13 mouse cellular contexts compared by ENCODE assay signal in genomic region chr7:125865234-125865633, GRCm38 (mm10).
DNase-seq lines count a peak whose midpoint lies in the region; ATAC-seq and TF ChIP-seq lines count a peak whose summit lies in the region.
"Had no signal": no experiment of that assay in that cellular context is flagged by ENCODE, and none has a peak within 500 bp of the region (broad histone marks: within the 10 kb centered on the region; RNA-seq: fewer than 3 reads in every experiment).

No protein-coding gene starts in this region.

- peaks cover 20% of the 10 kb centered on the region for H3K4me1 ChIP-seq in intestine, embryonic 14.5 days (replicated peaks; ENCODE audit: control insufficient read depth, insufficient read depth, low read length)
- no peaks in the 10 kb centered on the region for H3K4me1 ChIP-seq in intestine, postnatal 0 days (replicated peaks; ENCODE audit: control insufficient read depth, insufficient read depth, low read length)
- peaks cover 3% of the 10 kb centered on the region; the same call in 1 of the 2 replicates for H3K4me1 ChIP-seq in midbrain, embryonic 11.5 days (ENCODE audit: control insufficient read depth, insufficient read depth, low read length)
- peaks cover 14% of the 10 kb centered on the region for H3K4me1 ChIP-seq in midbrain, embryonic 13.5 days (replicated peaks)
- H3K4me1 ChIP-seq in limb, embryonic 10.5 days: peaks cover 44% of the 10 kb centered on the region

- 27% methylated on average over 11 of the region's 11 CpGs for WGBS in intestine, embryonic 14.5 days
- 61% methylated on average over 11 of the region's 11 CpGs for WGBS in intestine, postnatal 0 days
- WGBS in midbrain, embryonic 11.5 days: 69% methylated on average over 11 of the region's 11 CpGs
- WGBS in midbrain, embryonic 13.5 days: 68% methylated on average over 11 of the region's 11 CpGs
- 15% methylated on average over 11 of the region's 11 CpGs for WGBS in limb, embryonic 10.5 days

- no peak for TF ChIP-seq CTCF in intestine, postnatal 0 days (IDR thresholded peaks at IDR 0.05; ENCODE audit: low read depth)

- no peak for DNase-seq in intestine, embryonic 14.5 days (ENCODE audit: low spot score)
- DNase-seq in midbrain, embryonic 11.5 days (ENCODE audit: low spot score, missing footprints): peak; percentile 81
- DNase-seq in limb, embryonic 10.5 days (ENCODE audit: low spot score): no peak
- no peak for DNase-seq in layer of hippocampus, postnatal 14 days (ENCODE audit: low spot score in 2 of 2)
- no peak for DNase-seq in right cerebral cortex, postnatal 36 days (ENCODE audit: low spot score in 2 of 2)
- DNase-seq: cerebellum, postnatal 14 days; right cerebral cortex, adult 18-20 months; thymus, adult 18-20 months had no signal

- no peak overlapping the region for H3K4me2 ChIP-seq in intestine, embryonic 14.5 days (ENCODE audit: low read length)
- H3K4me2 ChIP-seq in intestine, postnatal 0 days (replicated peaks; ENCODE audit: low read depth): no peak overlapping the region
- H3K4me2 ChIP-seq in midbrain, embryonic 11.5 days: no peak overlapping the region
- H3K4me2 ChIP-seq in midbrain, embryonic 13.5 days (replicated peaks): no peak overlapping the region
- H3K4me2 ChIP-seq: midbrain, embryonic 12.5 days had no signal

- no peak overlapping the region for H3K9ac ChIP-seq in intestine, embryonic 14.5 days (ENCODE audit: low read length)
- no peak overlapping the region for H3K9ac ChIP-seq in intestine, postnatal 0 days (ENCODE audit: low read depth, low read length)
- H3K9ac ChIP-seq in midbrain, embryonic 11.5 days (ENCODE audit: low read length): no peak overlapping the region
- no peak overlapping the region for H3K9ac ChIP-seq in midbrain, embryonic 13.5 days (replicated peaks)
- H3K9ac ChIP-seq: midbrain, embryonic 12.5 days had no signal

- H3K27ac ChIP-seq in intestine, embryonic 14.5 days (ENCODE audit: low read depth): peak overlapping the region; percentile 22; the same call in 1 of the 2 replicates
- no peak overlapping the region for H3K27ac ChIP-seq in intestine, postnatal 0 days (ENCODE audit: low read depth, low read length)
- no peak overlapping the region for H3K27ac ChIP-seq in midbrain, embryonic 11.5 days (ENCODE audit: low read depth, low read length)
- H3K27ac ChIP-seq in midbrain, embryonic 13.5 days: no peak overlapping the region
- peak overlapping the region; percentile 66 for H3K27ac ChIP-seq in limb, embryonic 10.5 days
- H3K27ac ChIP-seq: left cerebral cortex, adult 2 months; midbrain, embryonic 12.5 days had no signal

- no peaks in the 10 kb centered on the region for H3K9me3 ChIP-seq in intestine, embryonic 14.5 days (ENCODE audit: control insufficient read depth, low read length)
- H3K9me3 ChIP-seq in intestine, postnatal 0 days (ENCODE audit: control insufficient read depth): no peaks in the 10 kb centered on the region
- no peaks in the 10 kb centered on the region for H3K9me3 ChIP-seq in midbrain, embryonic 11.5 days (ENCODE audit: control insufficient read depth, low read length)
- no peaks in the 10 kb centered on the region for H3K9me3 ChIP-seq in midbrain, embryonic 13.5 days
- no peaks in the 10 kb centered on the region for H3K9me3 ChIP-seq in limb, embryonic 10.5 days (replicated peaks)
- H3K9me3 ChIP-seq: G1E; midbrain, embryonic 12.5 days had no signal

- H3K27me3 ChIP-seq in intestine, embryonic 14.5 days (replicated peaks; ENCODE audit: control insufficient read depth, insufficient read depth, low read length): no peaks in the 10 kb centered on the region
- no peaks in the 10 kb centered on the region for H3K27me3 ChIP-seq in intestine, postnatal 0 days (replicated peaks; ENCODE audit: control insufficient read depth, insufficient read depth, low read length)
- no peaks in the 10 kb centered on the region for H3K27me3 ChIP-seq in midbrain, embryonic 11.5 days (ENCODE audit: control insufficient read depth, insufficient read depth, low read length)
- H3K27me3 ChIP-seq in midbrain, embryonic 13.5 days: no peaks in the 10 kb centered on the region
- no peaks in the 10 kb centered on the region for H3K27me3 ChIP-seq in limb, embryonic 10.5 days (ENCODE audit: low read depth, poor library complexity, severe bottlenecking)
- H3K27me3 ChIP-seq: midbrain, embryonic 12.5 days had no signal

- no peak overlapping the region for H3K4me3 ChIP-seq in intestine, embryonic 14.5 days (ENCODE audit: low read depth, low read length)
- no peak overlapping the region for H3K4me3 ChIP-seq in intestine, postnatal 0 days (ENCODE audit: low read depth, low read length)
- no peak overlapping the region for H3K4me3 ChIP-seq in midbrain, embryonic 11.5 days (ENCODE audit: low read depth, low read length)
- no peak overlapping the region for H3K4me3 ChIP-seq in midbrain, embryonic 13.5 days (replicated peaks)
- no peak overlapping the region for H3K4me3 ChIP-seq in limb, embryonic 10.5 days
- H3K4me3 ChIP-seq: left cerebral cortex, adult 2 months; midbrain, embryonic 12.5 days had no signal

- ATAC-seq in intestine, embryonic 14.5 days (replicated peaks; ENCODE audit: low FRiP score, low TSS enrichment, low read depth): no peak; the same call in 1 of the 2 replicates
- no peak for ATAC-seq in intestine, postnatal 0 days
- no peak for ATAC-seq in midbrain, embryonic 11.5 days (ENCODE audit: low FRiP score)
- ATAC-seq in midbrain, embryonic 13.5 days: no peak

- no peaks in the 10 kb centered on the region for H3K36me3 ChIP-seq in intestine, embryonic 14.5 days (ENCODE audit: control insufficient read depth, insufficient read depth, low read length)
- peaks cover 19% of the 10 kb centered on the region for H3K36me3 ChIP-seq in intestine, postnatal 0 days (ENCODE audit: control insufficient read depth, insufficient read depth)
- no peaks in the 10 kb centered on the region for H3K36me3 ChIP-seq in midbrain, embryonic 11.5 days (ENCODE audit: control insufficient read depth, insufficient read depth, low read length)
- H3K36me3 ChIP-seq in midbrain, embryonic 13.5 days: 0 out of 2 replicates have a peak, but pooled peaks cover 25% of the 10 kb centered on the region
- peaks cover 3% of the 10 kb centered on the region; the same call in 1 of the 2 replicates for H3K36me3 ChIP-seq in limb, embryonic 10.5 days

Comparison
In these comparisons a context has a peak if more than half of its experiments do, and no peak if none do; other contexts are left out.
1. H3K27ac ChIP-seq: peak in intestine, embryonic 14.5 days (single experiment) and limb, embryonic 10.5 days (single experiment); none in intestine, postnatal 0 days (single experiment), midbrain, embryonic 11.5 days (single experiment) and midbrain, embryonic 13.5 days (single experiment).